Mouse (Mus musculus): ENCODE measurements around the gene Clrn2.
"Not testable (repeated sequence)": the region's sequence is repeated elsewhere in the genome, so short reads cannot be mapped to it uniquely, and the experiment has no call there.

Clrn2 gene

DNA sequence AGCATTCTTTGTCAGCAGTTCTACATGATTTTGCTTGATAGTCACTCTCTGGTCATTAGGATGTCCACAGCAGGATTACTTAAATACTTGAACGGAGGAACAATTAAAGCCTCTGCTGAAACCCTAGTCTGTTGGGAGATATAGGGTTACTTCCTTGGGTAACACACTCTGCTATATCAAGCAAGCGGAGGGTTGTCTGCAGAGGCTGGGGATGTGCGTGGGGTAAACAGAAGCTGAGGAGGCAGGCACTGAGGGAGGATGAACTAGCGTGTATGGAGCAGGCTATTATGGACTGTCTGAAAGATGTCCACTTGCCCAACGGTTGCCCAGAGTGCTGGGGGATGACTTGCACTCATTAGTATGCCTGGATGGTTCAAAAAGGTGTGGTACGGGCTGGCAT is at the start of gene Clrn2:
Clrn2 (plus strand) TSS at position 301 of the 400 bp plus-strand sequence.
- no peak for DNase-seq

DNA sequence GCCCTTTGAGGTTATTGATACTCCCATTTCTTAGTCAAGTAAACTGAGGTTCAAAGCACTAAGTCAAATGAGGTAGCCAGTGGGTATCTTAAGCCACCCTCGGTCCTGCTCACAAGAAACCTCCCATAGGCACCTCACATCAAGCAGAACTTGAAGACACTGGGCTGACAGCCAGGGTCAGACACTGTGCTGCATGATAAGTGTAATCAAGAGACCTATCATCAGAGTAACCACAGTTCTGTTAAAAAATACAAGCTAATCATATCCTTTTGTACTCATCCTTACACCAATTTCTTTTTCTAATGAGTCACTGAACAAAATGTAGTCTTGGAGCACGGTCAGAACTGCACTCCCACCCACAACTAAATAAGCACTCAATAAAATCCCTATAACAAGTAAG is 47.4 kb upstream of the Clrn2 start:
- DNase-seq = no peak

- no peak for DNase-seq
These were observed 37.1 kb upstream of the Clrn2 start for GRCm38 (mm10) chr5:45416478-45416877.

DNA sequence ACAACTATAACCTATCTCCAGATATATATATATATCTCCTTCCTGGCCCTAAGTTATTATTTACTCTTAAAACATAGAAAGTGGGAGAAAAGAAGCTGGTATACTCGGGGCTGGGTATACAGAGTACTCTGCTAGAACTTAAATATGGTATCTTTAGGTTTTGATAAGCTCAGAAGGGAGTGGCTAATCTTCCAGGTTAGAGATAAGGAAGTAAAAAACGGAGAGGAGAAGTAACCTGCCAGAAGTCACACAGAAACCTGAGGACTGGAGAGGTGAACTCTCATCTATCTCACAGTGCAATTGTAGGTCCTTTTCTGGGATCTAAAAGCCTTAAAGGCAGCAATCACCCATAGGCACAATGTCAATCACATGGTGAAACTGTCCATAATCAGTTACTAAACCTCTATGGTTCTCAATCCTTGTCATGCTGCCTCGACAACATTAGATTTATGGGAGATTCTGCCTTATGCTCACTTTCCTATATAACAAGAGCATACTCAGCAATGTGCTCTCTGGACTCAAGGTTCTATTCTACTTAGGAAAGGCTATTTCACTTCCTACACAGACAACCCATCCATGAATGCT is 35.6 kb upstream of the Clrn2 start:
- DNase-seq = no peak

- DNase-seq = no peak
These were observed 33.5 kb upstream of the Clrn2 start for GRCm38 (mm10) chr5:45419841-45420638.

DNA sequence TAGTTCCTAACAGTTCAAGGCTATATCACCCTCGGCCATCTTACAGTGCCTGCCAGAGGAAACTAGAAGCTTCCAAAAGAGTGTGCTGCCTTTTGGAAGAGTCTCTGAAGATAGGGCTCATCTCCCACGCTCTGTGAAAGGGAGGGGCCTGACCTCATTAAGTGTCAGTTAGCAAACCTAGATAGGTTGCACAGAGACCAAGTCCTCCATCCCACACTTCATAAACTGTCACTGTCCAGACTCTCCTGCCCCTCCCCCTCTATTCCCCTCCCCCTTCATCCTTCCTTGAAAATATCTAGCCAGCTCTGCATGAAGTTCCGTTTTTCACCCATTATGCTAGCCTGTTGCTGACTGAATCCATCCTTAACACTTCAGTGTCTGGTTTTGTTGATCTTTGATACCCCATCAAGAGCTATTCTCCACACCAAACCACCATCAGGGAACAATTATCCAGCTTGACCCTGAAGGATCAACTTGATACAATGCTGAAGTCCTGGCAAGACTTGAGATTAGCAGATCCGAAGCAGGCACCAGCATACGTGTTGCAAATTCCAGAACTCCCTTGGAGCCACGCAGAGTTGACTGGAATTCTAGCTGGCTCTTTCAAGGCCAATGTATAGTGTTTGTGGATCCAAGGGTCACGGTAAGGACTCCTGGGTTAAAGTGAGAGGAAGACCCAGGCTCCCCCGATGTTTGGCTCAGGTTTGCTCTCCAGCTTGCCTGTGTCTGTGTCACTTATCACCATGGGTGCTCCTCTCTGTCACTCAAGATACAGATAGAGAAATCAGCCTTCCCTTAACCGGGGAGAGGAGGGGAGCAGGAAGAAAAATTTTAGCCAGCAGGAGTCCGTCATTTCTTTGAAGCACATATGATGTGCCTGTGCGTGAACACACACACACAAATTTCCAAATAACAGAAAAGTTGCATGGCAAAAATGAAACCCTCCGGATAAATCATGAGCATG is 31.4 kb upstream of the Clrn2 start:
- DNase-seq = no peak

GRCm38 (mm10) chr5:45424021-45424886 is 29.3 kb upstream of the Clrn2 start:
- no peak for DNase-seq

DNA sequence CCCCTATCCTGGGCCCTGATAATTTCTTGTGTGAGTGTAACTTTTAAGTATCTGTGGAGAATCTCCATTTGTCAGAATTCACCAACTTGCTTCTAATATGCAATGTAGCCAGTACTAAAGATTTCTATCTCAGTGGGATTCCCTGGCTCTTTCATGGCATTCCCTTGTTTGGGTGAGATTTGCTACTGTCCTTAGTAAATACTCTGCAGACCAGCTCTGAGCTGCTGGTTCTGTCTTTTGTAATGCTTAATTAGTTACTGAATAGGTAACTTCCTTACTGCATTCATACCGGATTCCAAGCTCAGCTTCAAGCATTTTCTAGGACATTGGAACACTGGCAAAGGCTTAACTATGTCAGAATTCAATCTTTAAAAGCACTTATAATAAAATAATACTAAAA is 27.8 kb upstream of the Clrn2 start:
- not testable (repeated sequence) for DNase-seq

DNA sequence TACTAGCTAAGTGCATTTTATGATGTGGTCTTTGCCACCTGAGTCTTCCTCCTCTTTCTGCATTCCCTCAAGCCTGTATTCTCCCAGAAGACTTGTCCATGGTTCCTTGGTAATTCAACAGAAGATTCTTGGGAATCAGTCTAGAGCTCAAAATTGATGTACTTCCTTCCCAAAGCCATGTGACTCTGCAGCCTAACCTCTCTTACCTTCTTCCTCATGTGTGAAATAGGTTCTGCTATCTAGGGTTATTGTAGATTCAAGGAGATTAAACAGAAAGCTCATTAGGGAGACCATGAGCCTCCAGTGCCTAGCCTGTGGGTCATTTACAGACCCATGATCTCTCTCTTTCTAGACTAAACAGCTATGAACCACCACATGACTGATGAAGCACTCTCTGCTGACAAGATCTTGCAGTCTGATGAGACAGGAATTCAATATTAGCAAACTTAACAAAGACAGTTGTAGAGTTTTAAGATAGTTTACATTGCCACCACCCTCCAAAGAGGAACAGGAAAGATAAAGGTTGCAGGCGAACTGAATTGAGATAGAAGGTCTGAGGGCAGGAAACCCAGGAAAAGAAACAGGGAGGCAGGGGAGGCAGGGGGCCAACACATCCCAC is 27.0 kb upstream of the Clrn2 start:
- DNase-seq = no peak

- DNase-seq = no peak
These were observed 25.7 kb upstream of the Clrn2 start for GRCm38 (mm10) chr5:45427891-45428290.

- no peak for DNase-seq
These were observed 17.3 kb upstream of the Clrn2 start for GRCm38 (mm10) chr5:45435967-45436950.

- no peak for DNase-seq
These were observed 15.7 kb upstream of the Clrn2 start for GRCm38 (mm10) chr5:45437826-45438225.

DNA sequence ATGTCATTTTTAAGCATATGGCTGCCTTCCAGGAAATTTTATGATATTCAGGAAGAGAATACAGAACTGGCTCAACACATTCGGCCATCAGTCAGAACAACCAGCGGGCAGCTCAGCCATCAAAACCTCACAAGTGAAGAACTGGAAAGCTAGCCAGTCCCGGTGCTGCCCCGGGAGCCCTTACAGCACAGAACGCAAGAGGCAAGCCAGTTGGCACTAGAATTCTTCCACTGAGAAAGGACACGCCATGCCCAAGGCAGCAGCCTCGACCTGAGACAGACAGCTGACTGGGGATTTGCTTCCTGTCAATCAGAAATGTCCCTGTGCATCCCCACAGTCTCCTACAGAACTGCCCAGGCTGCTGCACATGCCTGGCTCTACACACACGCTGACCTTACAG is 15.2 kb upstream of the Clrn2 start:
- peak; percentile 12 for DNase-seq

DNA sequence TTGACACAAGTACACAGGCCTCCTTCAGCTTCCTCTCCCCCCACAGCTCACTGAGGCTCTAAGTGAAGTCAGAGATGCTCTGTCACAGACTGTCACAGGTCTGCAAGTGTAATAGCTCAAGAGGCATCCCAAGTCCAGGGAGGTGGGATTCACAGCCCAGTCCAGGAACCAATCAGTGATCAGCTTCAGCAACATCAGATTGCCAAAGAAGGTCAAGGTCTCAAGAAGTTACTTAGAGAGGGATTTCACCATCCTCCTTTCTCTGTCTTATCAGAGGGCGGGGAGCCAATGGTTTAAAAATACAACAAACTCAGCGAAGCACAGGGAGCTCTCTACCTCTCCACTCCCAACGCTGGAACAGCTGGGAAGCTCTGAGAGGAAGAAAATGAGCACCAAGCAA is 12.4 kb upstream of the Clrn2 start:
- DNase-seq = no peak

GRCm38 (mm10) chr5:45441745-45442144 is 11.8 kb upstream of the Clrn2 start:
- DNase-seq = no peak

GRCm38 (mm10) chr5:45444130-45444832 is 9.3 kb upstream of the Clrn2 start:
- DNase-seq = no peak

GRCm38 (mm10) chr5:45448676-45449075 is 4.9 kb upstream of the Clrn2 start:
- DNase-seq = peak; percentile 43

GRCm38 (mm10) chr5:45449206-45449605 is 4.3 kb upstream of the Clrn2 start:
- DNase-seq = peak; percentile 16

DNA sequence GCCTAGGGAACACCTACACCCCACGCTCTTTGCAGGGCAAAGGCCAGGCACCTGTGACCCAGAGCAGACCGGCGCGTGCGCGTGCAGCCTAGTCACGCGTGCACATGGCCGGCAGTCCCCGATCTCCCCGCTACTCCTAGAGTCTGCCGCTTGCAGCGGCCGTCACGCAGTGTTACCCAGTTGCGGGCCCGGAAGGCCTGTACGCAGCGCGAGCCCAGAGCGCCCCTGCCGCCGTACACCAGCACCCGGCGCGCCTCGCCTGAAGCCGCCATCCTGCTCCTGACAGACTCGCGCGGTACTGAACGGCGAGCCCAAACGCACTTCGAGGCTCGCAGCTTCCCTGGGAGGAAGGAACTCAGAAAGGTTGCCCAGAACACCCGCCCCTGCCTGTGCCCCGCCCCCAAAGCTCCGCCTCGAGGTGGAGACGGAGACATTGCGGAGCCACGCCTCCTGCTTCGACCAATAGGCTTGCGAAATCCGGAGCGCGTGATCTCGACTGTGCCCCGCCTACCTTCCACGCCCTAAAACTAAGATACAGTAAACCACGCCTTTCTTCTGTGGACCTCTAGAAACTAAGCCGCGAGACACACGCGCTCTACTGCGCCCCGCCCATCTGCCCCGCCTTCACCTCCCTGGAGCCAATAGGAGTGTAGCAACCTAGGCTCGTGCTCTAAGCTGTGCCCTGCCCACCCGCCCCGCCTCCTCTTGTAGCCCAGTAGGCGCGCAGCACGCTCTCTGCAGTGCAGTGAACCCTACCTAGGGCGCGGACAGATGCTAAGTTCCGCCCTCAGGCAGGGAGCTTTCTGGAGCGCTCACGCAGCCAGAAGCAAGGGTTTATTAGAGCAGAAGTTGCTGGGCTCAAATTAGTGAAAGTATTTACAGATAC is 3.5 kb upstream of the Clrn2 start, which contains the start of gene Qdpr:
Qdpr (minus strand) TSS at position 406 of the 886 bp plus-strand sequence.
- DNase-seq = peak; percentile 97

Data from cerebellum, adult 9-11 months (tissue).